Mouse (Mus musculus) testis, adult 2 months (tissue): ENCODE results near the gene Olfr1245. TPM values are rescaled to one million over a fixed set of nuclear protein-coding genes. Genes with fewer than 3 reads are reported as not detected.
"Not testable (repeated sequence)": the region's sequence is repeated elsewhere in the genome, so short reads cannot be mapped to it uniquely, and the experiment has no call there.

Experiments
- H3K27ac ChIP-seq: fragments of 200-500 bp; 2 replicates; pipeline ENCODE4 v1.5.1; 2012; ENCODE audit warnings: low read depth, low read length; ENCODE audit not compliant: control insufficient read depth, insufficient read depth
- H3K27me3 ChIP-seq: fragments of 200-500 bp; 2 replicates; pipeline ENCODE4 v1.6.1; 2012; ENCODE audit warnings: mild to moderate bottlenecking, low read length, moderate library complexity; ENCODE audit not compliant: control insufficient read depth, insufficient read depth
- H3K36me3 ChIP-seq: fragments of 200-500 bp; 2 replicates; pipeline ENCODE4 v1.6.1; 2012; ENCODE audit warnings: mild to moderate bottlenecking, low read length; ENCODE audit not compliant: control insufficient read depth, insufficient read depth
- H3K4me1 ChIP-seq: fragments of 200-500 bp; 2 replicates; pipeline ENCODE4 v1.6.1; 2012; ENCODE audit warnings: low read length; ENCODE audit not compliant: control insufficient read depth, insufficient read depth
- H3K4me3 ChIP-seq: fragments of 200-500 bp; 2 replicates; pipeline ENCODE4 v1.5.1; 2012; ENCODE audit warnings: low read depth, mild to moderate bottlenecking, low read length, moderate library complexity, mixed read lengths; ENCODE audit not compliant: control insufficient read depth
- CTCF ChIP-seq: fragments of 200-500 bp; IDR thresholded peaks from 2 replicates; pipeline ENCODE4 v1.5.1; 2012; ENCODE audit warnings: low read depth, mild to moderate bottlenecking, inconsistent platforms, low read length, moderate library complexity; ENCODE audit not compliant: control insufficient read depth, insufficient read depth, insufficient replicate concordance
- POLR2A ChIP-seq: fragments of 200-500 bp; IDR thresholded peaks from 2 replicates; pipeline ENCODE4 v1.6.1; 2012; ENCODE audit warnings: low read depth, mild to moderate bottlenecking, inconsistent platforms, low read length, moderate library complexity; ENCODE audit not compliant: control insufficient read depth
- polyA plus RNA-seq: library from polyadenylated mRNA; depleted of rRNA; stranded (reverse); fragments of >200 nt; gene quantifications from 2 replicates; pipeline ENCODE4 v1.2.3, GENCODE M21; 2012; rRNA removed

Gene Olfr1245
- polyA plus RNA-seq, result not detected in 2 replicates

DNA sequence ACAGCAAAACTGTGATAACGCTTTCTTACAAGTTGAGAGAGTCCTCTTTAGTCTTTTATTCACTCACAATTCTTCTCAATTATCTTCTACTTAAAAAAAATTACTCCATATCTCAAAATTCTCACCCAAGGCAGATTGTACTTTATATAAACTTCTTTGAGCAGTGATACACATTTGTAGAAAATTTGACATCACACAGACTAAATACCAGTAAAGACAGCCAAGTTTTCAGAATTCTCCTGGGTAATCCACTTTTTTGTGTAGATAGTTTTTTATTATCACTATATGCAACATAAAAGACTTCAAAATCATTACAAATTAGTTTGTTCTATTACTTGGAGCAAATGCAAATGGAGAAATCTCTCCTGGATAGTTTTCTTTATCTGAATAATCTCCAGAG lies at the start of gene Olfr1245:
Olfr1245 (minus strand) TSS at position 101 of the 400 bp plus-strand sequence.
- H3K27me3 ChIP-seq, result no peaks in the 10 kb centered on the region
- H3K4me3 ChIP-seq, result no peak within 1 kb of the TSS
- no peaks in the 10 kb centered on the region for H3K36me3 ChIP-seq
- H3K27ac ChIP-seq, result no peak within 1 kb of the TSS
- TF ChIP-seq POLR2A (no peak), CTCF (no peak)
- no peaks in the 10 kb centered on the region for H3K4me1 ChIP-seq

DNA sequence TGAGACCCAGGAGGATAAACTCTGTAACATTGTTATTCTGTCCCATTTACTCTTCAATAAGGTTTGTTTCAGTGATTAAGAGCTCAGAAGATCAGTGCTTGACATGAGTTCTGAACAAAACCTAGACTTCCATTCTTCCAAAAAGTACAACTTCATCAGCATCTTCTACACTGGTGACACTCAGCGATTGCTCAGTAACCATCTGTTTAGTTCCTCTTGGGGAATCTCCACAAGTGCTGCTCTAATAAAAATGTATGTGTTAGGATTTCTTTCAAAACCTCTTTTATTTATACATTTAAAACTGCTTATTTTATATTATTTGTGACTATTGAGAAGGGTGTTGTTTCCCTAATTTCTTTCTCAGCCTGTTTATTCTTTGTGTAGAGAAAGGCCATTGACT lies 39.9 kb upstream of the Olfr1245 start, which contains the start of gene Olfr1248:
Olfr1248 (minus strand) TSS at position 101 of the 400 bp plus-strand sequence.
- H3K27me3 ChIP-seq, H3K36me3 ChIP-seq, H3K27ac ChIP-seq, H3K4me3 ChIP-seq, H3K4me1 ChIP-seq: not testable (repeated sequence)

DNA sequence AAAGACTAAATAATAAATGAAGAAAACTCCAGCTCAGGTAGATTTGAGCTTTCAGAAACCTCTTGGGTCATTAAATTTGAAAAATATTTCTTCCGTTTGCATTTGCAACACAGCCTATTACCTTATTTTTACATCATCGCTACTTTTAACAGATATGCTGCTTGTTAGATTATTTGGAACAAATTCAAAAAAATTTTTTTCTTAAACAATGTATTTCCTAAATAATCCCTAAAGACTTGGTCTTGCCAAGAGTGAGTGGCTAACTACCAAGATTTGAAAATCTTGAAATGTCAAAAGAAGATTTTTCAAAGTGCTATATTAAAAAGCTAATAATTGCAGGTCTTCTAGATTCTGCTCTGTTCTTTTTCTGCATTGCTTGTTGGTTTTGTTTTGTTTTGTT lies 35.8 kb upstream of the Olfr1245 start, which contains the start of gene Olfr1247:
Olfr1247 (minus strand) TSS at position 101 of the 400 bp plus-strand sequence.
- Histone ChIP-seq H3K36me3 (no peaks in the 10 kb centered on the region), H3K27ac (no peak within 1 kb of the TSS), H3K4me1 (no peaks in the 10 kb centered on the region), H3K4me3 (no peak within 1 kb of the TSS), H3K27me3 (no peaks in the 10 kb centered on the region)
- TF ChIP-seq CTCF, result no peak
- no peak for TF ChIP-seq POLR2A

DNA sequence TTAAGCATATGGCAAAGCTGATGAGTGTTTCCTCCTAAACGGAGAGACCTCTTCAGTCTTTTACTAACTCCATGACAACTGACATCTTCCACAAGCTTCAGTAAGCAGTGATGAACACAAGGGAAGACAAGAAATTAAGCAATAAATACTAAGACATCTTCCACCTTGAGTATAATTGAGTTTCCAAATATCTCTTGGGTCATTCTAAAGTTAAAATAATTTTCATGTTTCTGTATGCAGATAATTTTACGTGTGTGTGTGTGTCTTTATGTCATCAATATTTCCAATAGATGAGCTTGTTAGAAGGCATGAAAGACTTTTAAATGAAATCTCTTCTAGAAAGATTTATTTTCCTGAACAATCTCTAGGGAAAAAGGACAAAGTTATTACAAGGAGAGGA lies 14.8 kb upstream of the Olfr1245 start, which contains the start of gene Olfr1246:
Olfr1246 (minus strand) TSS at position 101 of the 400 bp plus-strand sequence.
- no peaks in the 10 kb centered on the region for H3K27me3 ChIP-seq
- H3K4me1 ChIP-seq, result no peaks in the 10 kb centered on the region
- no peaks in the 10 kb centered on the region for H3K36me3 ChIP-seq
- TF ChIP-seq CTCF (no peak), POLR2A (no peak)
- H3K4me3 ChIP-seq, result no peak within 1 kb of the TSS
- no peak within 1 kb of the TSS for H3K27ac ChIP-seq

DNA sequence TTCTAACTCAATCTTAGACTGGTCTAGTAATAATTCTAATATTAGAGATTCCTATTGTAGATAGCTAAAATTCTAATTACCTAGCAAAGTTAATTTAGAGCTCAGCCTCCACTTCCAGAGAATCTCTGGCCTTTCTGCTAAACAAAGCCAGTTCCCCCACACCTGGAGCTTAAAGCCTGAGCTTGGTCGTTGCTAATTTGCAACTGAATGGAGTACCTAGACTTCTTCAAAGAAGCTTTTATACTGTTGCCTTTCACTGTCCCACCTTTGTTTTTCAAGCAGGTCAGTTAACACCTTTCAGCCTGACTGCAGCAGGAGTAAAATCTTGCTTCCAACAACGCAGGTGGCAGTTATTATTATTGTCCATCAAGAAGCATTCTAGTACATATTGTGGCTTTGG lies 15.5 kb downstream of the Olfr1245 start:
- H3K4me1 ChIP-seq, H3K27ac ChIP-seq, H3K4me3 ChIP-seq, H3K27me3 ChIP-seq, H3K36me3 ChIP-seq: not testable (repeated sequence)

DNA sequence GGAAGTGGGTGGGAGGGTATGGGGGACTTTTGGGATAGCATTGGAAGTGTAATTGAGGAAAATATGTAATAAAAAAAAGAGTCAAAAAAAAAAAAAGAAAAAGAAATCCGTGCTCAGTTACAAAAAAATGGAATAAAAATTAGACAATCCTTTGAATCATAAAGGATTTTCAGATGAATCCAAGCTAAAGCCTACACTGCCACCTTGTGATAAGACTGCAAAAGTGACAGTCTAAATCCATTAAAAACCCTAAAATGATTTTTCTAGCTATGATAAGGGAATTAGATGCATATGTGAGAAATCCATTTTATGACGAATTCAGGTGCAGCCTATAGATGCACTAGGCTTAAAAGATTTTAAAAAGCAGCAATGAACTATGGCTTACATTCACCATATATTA lies 33.7 kb downstream of the Olfr1245 start:
- H3K27me3 ChIP-seq, result no peaks in the 10 kb centered on the region
- H3K27ac ChIP-seq, result no peak overlapping the region
- no peak overlapping the region for H3K4me3 ChIP-seq
- H3K36me3 ChIP-seq, result no peaks in the 10 kb centered on the region
- H3K4me1 ChIP-seq, result no peaks in the 10 kb centered on the region
- TF ChIP-seq POLR2A (no peak), CTCF (no peak)

DNA sequence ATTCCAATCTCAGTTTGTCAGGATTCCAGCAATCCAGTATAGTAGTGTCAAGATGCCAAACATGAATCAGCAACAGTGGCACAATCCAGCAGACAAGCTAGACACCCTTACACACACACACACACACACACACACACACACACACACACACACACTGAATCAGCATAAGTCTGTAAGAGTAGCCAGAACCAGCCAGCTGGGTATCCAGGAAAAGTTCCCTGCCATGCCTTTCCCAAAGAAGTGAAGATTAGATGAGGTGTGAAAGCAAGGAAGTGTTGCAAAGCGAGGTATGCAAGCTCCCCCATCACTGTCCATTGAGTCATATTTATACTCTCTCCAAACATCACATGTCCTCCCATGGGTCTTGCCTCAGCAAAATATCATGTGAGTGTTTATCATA lies 38.3 kb downstream of the Olfr1245 start:
- no peaks in the 10 kb centered on the region for H3K36me3 ChIP-seq
- TF ChIP-seq POLR2A (no peak), CTCF (no peak)
- H3K27me3 ChIP-seq, result no peaks in the 10 kb centered on the region
- no peaks in the 10 kb centered on the region for H3K4me1 ChIP-seq
- no peak overlapping the region for H3K4me3 ChIP-seq
- no peak overlapping the region for H3K27ac ChIP-seq

DNA sequence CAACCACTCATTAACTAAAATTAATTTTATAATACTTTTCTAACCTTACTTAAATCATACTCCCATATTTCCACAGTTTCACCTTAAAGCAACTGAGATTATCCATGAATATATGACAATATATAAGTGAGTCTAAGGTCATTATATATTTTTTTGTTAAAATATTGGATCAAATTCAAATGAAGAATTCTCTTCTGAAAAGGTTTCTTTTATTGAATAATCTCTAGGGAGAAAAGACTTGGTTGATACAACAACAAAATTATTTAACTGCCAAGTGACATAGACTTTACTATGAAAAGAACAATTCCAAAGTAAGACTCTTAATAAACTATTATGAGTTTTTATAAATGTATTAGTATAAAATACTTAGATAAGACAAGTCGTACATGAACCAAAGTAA lies 46.9 kb downstream of the Olfr1245 start, which contains the start of gene Olfr1243:
Olfr1243 (minus strand) TSS at position 101 of the 400 bp plus-strand sequence.
- Histone ChIP-seq H3K27me3 (no peaks in the 10 kb centered on the region), H3K4me3 (no peak within 1 kb of the TSS), H3K36me3 (no peaks in the 10 kb centered on the region), H3K27ac (no peak within 1 kb of the TSS), H3K4me1 (no peaks in the 10 kb centered on the region)
- TF ChIP-seq CTCF (no peak), POLR2A (no peak)

Other genes starting within 250 kb of the Olfr1245 start
- not detected in 2 replicates for gene Olfr1232, start 248.8 kb downstream of the Olfr1245 start, polyA plus RNA-seq
- gene Olfr1233, start 236.0 kb downstream of the Olfr1245 start, polyA plus RNA-seq, result 0.14 TPM in 1 of 2 replicates, not detected in the other
- gene Olfr1234, start 213.6 kb downstream of the Olfr1245 start, polyA plus RNA-seq, result not detected in 2 replicates
- gene Olfr1238, start 168.8 kb downstream of the Olfr1245 start, polyA plus RNA-seq, result not detected in 2 replicates
- gene Olfr1239, start 158.0 kb downstream of the Olfr1245 start, polyA plus RNA-seq, result not detected in 2 replicates
- not detected in 2 replicates for gene Olfr1240, start 135.4 kb downstream of the Olfr1245 start, polyA plus RNA-seq
- gene Olfr1241, start 91.3 kb downstream of the Olfr1245 start, polyA plus RNA-seq, result not detected in 2 replicates
- not detected in 2 replicates for gene Olfr1242, start 80.1 kb downstream of the Olfr1245 start, polyA plus RNA-seq
- not detected in 2 replicates for gene Olfr1243, start 47.0 kb downstream of the Olfr1245 start, polyA plus RNA-seq
- gene Olfr1246, start 14.7 kb upstream of the Olfr1245 start, polyA plus RNA-seq, result not detected in 2 replicates
- gene Olfr1247, start 35.7 kb upstream of the Olfr1245 start, polyA plus RNA-seq, result not detected in 2 replicates
- not detected in 2 replicates for gene Olfr1248, start 39.8 kb upstream of the Olfr1245 start, polyA plus RNA-seq
- not detected in 2 replicates for gene Olfr1249, start 56.5 kb upstream of the Olfr1245 start, polyA plus RNA-seq
- not detected in 2 replicates for gene Olfr1250, start 83.0 kb upstream of the Olfr1245 start, polyA plus RNA-seq
- 0.22 TPM in 1 of 2 replicates, not detected in the other for gene Olfr1251, start 93.5 kb upstream of the Olfr1245 start, polyA plus RNA-seq
- not detected in 2 replicates for gene Olfr1252, start 146.6 kb upstream of the Olfr1245 start, polyA plus RNA-seq
- gene Olfr1253, start 178.6 kb upstream of the Olfr1245 start, polyA plus RNA-seq, result not detected in 2 replicates
- gene Olfr1254, start 215.2 kb upstream of the Olfr1245 start, polyA plus RNA-seq, result not detected in 2 replicates
- not detected in 2 replicates for gene Olfr1255, start 233.6 kb upstream of the Olfr1245 start, polyA plus RNA-seq